Mouse (Mus musculus): Measurements from ENCODE around the gene Gtpbp1. TPM values are rescaled to one million over a fixed set of nuclear protein-coding genes. Genes with fewer than 3 reads are reported as not detected.

Gene Gtpbp1
- polyA plus RNA-seq, 1 experiment from 2014 or later, result 28.1 TPM

- Histone ChIP-seq H3K27me3 (ENCODE audit: control insufficient read depth, insufficient read depth, low read length) (no peaks in the 10 kb centered on the region), H3K4me3 (ENCODE audit: low read depth, low read length) (no peak overlapping the region), H3K27ac (ENCODE audit: low read depth, low read length) (no peak overlapping the region), H3K9me3 (ENCODE audit: control insufficient read depth, low read length) (no peaks in the 10 kb centered on the region), H3K4me1 (replicated peaks; ENCODE audit: control insufficient read depth, insufficient read depth, low read length) (no peaks in the 10 kb centered on the region), H3K9ac (ENCODE audit: low read depth, low read length) (no peak overlapping the region), H3K36me3 (ENCODE audit: control insufficient read depth, insufficient read depth, low read length) (0 out of 2 replicates have a peak, but pooled peaks cover 2% of the 10 kb centered on the region), H3K4me2 (replicated peaks; ENCODE audit: low read depth, low read length) (no peak overlapping the region)
- WGBS, result 88% methylated on average over 16 of the region's 16 CpGs
- no peak for ATAC-seq (ENCODE audit: low FRiP score)
- DNase-seq (ENCODE audit: low spot score), result no peak
These were observed 76.8 kb downstream of the Gtpbp1 start for GRCm38 (mm10) chr15:79767327-79767961.

GRCm38 (mm10) chr15:79768302-79768701, 77.7 kb downstream of the Gtpbp1 start:
- Histone ChIP-seq H3K4me2 (replicated peaks; ENCODE audit: low read depth, low read length) (no peak overlapping the region), H3K27me3 (ENCODE audit: control insufficient read depth, insufficient read depth, low read length) (no peaks in the 10 kb centered on the region), H3K9me3 (ENCODE audit: control insufficient read depth, low read length) (no peaks in the 10 kb centered on the region), H3K36me3 (ENCODE audit: control insufficient read depth, insufficient read depth, low read length) (0 out of 2 replicates have a peak, but pooled peaks cover 2% of the 10 kb centered on the region), H3K9ac (ENCODE audit: low read depth, low read length) (no peak overlapping the region), H3K27ac (ENCODE audit: low read depth, low read length) (no peak overlapping the region), H3K4me1 (replicated peaks; ENCODE audit: control insufficient read depth, insufficient read depth, low read length) (no peaks in the 10 kb centered on the region), H3K4me3 (ENCODE audit: low read depth, low read length) (no peak overlapping the region)
- 67% methylated on average over 6 of the region's 6 CpGs for WGBS
- no peak for ATAC-seq (ENCODE audit: low FRiP score)
- no peak for DNase-seq (ENCODE audit: low spot score)

GRCm38 (mm10) chr15:79770629-79771240, 80.1 kb downstream of the Gtpbp1 start:
- ATAC-seq (ENCODE audit: low FRiP score), result no peak
- Histone ChIP-seq H3K9ac (ENCODE audit: low read depth, low read length) (no peak overlapping the region), H3K9me3 (ENCODE audit: control insufficient read depth, low read length) (no peaks in the 10 kb centered on the region), H3K27me3 (ENCODE audit: control insufficient read depth, insufficient read depth, low read length) (no peaks in the 10 kb centered on the region), H3K4me2 (replicated peaks; ENCODE audit: low read depth, low read length) (no peak overlapping the region), H3K27ac (ENCODE audit: low read depth, low read length) (no peak overlapping the region), H3K4me1 (replicated peaks; ENCODE audit: control insufficient read depth, insufficient read depth, low read length) (peaks cover 4% of the 10 kb centered on the region; the same call in 1 of the 2 replicates), H3K4me3 (ENCODE audit: low read depth, low read length) (no peak overlapping the region), H3K36me3 (ENCODE audit: control insufficient read depth, insufficient read depth, low read length) (no peaks in the 10 kb centered on the region)
- DNase-seq (ENCODE audit: low spot score), result no peak
- 90% methylated on average over 21 of the region's 21 CpGs for WGBS

Other genes starting within 250 kb of the Gtpbp1 start
- gene Csnk1e, start 235.3 kb upstream of the Gtpbp1 start, polyA plus RNA-seq (2014; fragmentation: Nextera tagmentation; extraction: Ambion mirVana), result 193 and 195 TPM in 2 replicates
- gene Kcnj4, start 185.6 kb upstream of the Gtpbp1 start, polyA plus RNA-seq (2014; fragmentation: Nextera tagmentation; extraction: Ambion mirVana), result not detected in 2 replicates
- gene Kdelr3, start 174.4 kb upstream of the Gtpbp1 start, polyA plus RNA-seq (2014; fragmentation: Nextera tagmentation; extraction: Ambion mirVana), result 15.8 and 18.3 TPM in 2 replicates
- 87.6 and 116 TPM in 2 replicates for gene Ddx17, start 144.1 kb upstream of the Gtpbp1 start, polyA plus RNA-seq (2014; fragmentation: Nextera tagmentation; extraction: Ambion mirVana)
- gene Dmc1, start 85.7 kb upstream of the Gtpbp1 start, polyA plus RNA-seq (2014; fragmentation: Nextera tagmentation; extraction: Ambion mirVana), result 1.2 and 1.5 TPM in 2 replicates
- gene Fam227a, start 31.9 kb upstream of the Gtpbp1 start, polyA plus RNA-seq (2014; fragmentation: Nextera tagmentation; extraction: Ambion mirVana), result 3.7 and 6.0 TPM in 2 replicates
- 74.6 and 76.1 TPM in 2 replicates for gene Cby1, start 31.6 kb upstream of the Gtpbp1 start, polyA plus RNA-seq (2014; fragmentation: Nextera tagmentation; extraction: Ambion mirVana)
- gene Tomm22, start 20.0 kb upstream of the Gtpbp1 start, polyA plus RNA-seq (2014; fragmentation: Nextera tagmentation; extraction: Ambion mirVana), result 337 and 338 TPM in 2 replicates
- gene Josd1, start 2.9 kb upstream of the Gtpbp1 start, polyA plus RNA-seq (2014; fragmentation: Nextera tagmentation; extraction: Ambion mirVana), result 12.2 and 14.7 TPM in 2 replicates
- 4.3 and 9.5 TPM in 2 replicates for gene Sun2, start 51.7 kb downstream of the Gtpbp1 start, polyA plus RNA-seq (2014; fragmentation: Nextera tagmentation; extraction: Ambion mirVana)
- gene Dnal4, start 87.0 kb downstream of the Gtpbp1 start, polyA plus RNA-seq (2014; fragmentation: Nextera tagmentation; extraction: Ambion mirVana), result 61.8 and 71.9 TPM in 2 replicates
- 1.5 and 1.7 TPM in 2 replicates for gene Nptxr, start 113.9 kb downstream of the Gtpbp1 start, polyA plus RNA-seq (2014; fragmentation: Nextera tagmentation; extraction: Ambion mirVana)
- 0.26 TPM in 1 of 2 replicates, not detected in the other for gene Npcd, start 143.4 kb downstream of the Gtpbp1 start, polyA plus RNA-seq (2014; fragmentation: Nextera tagmentation; extraction: Ambion mirVana)
- 10.8 and 14.4 TPM in 2 replicates for gene Cbx6, start 143.8 kb downstream of the Gtpbp1 start, polyA plus RNA-seq (2014; fragmentation: Nextera tagmentation; extraction: Ambion mirVana)
- gene Apobec3, start 200.8 kb downstream of the Gtpbp1 start, polyA plus RNA-seq (2014; fragmentation: Nextera tagmentation; extraction: Ambion mirVana), result 6.0 and 9.3 TPM in 2 replicates

All from hindbrain, embryonic 11.5 days (tissue).